Mouse (Mus musculus) kidney, embryonic 16.5 days (tissue): ENCODE results near the gene Harbi1. TPM values are rescaled to one million over a fixed set of nuclear protein-coding genes. Genes with fewer than 3 reads are reported as not detected.
A peak's percentile ranks its signal among the peaks of the same experiment; 100 is the strongest.
"Not testable (repeated sequence)": the region's sequence is repeated elsewhere in the genome, so short reads cannot be mapped to it uniquely, and the experiment has no call there.

ENCODE experiments used
- ATAC-seq: fragments of 200-750 bp; cut with Nextera tagmentation; 2 replicates; pipeline ENCODE4 v1.8.0; 2017; ENCODE audit warnings: moderate TSS enrichment; ENCODE audit not compliant: low FRiP score, low TSS enrichment
- H3K27ac ChIP-seq: fragments of 300-500 bp; sonication (generic); 2 replicates; pipeline ENCODE4 v1.5.1; 2014; ENCODE audit warnings: low read length
- H3K27me3 ChIP-seq: fragments of 300-500 bp; sonication (generic); 2 replicates; pipeline ENCODE4 v1.6.1; 2014; ENCODE audit warnings: low read length, control low read depth, mixed read lengths; ENCODE audit not compliant: insufficient read depth
- H3K36me3 ChIP-seq: fragments of 300-500 bp; sonication (generic); 2 replicates; pipeline ENCODE4 v1.6.1; 2014; ENCODE audit warnings: low read length, control low read depth, mixed read lengths; ENCODE audit not compliant: insufficient read depth
- H3K4me1 ChIP-seq: fragments of 300-500 bp; sonication (generic); 2 replicates; pipeline ENCODE4 v1.6.1; 2014; ENCODE audit warnings: low read length, control low read depth, mixed read lengths; ENCODE audit not compliant: insufficient read depth
- H3K4me2 ChIP-seq: fragments of 300-500 bp; sonication (generic); replicated peaks from 2 replicates; pipeline ENCODE4 v1.6.1; 2014; ENCODE audit warnings: low read depth, low read length
- H3K4me3 ChIP-seq: fragments of 300-500 bp; sonication (generic); 2 replicates; pipeline ENCODE4 v1.5.1; 2014; ENCODE audit warnings: mild to moderate bottlenecking, low read length
- H3K9ac ChIP-seq: fragments of 300-500 bp; sonication (generic); replicated peaks from 2 replicates; pipeline ENCODE4 v1.6.1; 2014; ENCODE audit warnings: low read length
- H3K9me3 ChIP-seq: fragments of 300-500 bp; sonication (generic); 2 replicates; pipeline ENCODE4 v1.6.1; 2016; ENCODE audit warnings: low read length, control low read depth
- WGBS: fragments of 180-500 bp; shearing (Covaris S2); extraction: QIAGEN DNeasy Blood & Tissue Kit; methylation state at CpG from one replicate; pipeline ENCODE4 v1.1.7; 2014; 5-methylcytosine and 5-hydroxymethylcytosine counted together
- polyA plus RNA-seq: library from polyadenylated mRNA; unstranded; fragments of >200 nt; fragmentation: Nextera tagmentation; extraction: Ambion mirVana; gene quantifications from 2 replicates; pipeline ENCODE4 v1.2.1, GENCODE M21; 2015

Harbi1 gene
- polyA plus RNA-seq, 1 experiment from 2014 or later, result 20.6 TPM

- 94% methylated on average over 6 of the region's 6 CpGs for whole genome bisulfite sequencing
Measured at GRCm38 (mm10) chr2:91708361-91708760, 2.3 kb upstream of the Harbi1 start.

GRCm38 (mm10) chr2:91711256-91711925 lies 739 bp downstream of the Harbi1 start:
- Histone ChIP-seq H3K36me3 (no peaks in the 10 kb centered on the region), H3K27ac (peak overlapping the region; percentile 85), H3K9ac (peak overlapping the region; percentile 85), H3K27me3 (no peaks in the 10 kb centered on the region), H3K9me3 (no peaks in the 10 kb centered on the region), H3K4me1 (peaks cover 13% of the 10 kb centered on the region), H3K4me3 (peak overlapping the region; percentile 99), H3K4me2 (peak overlapping the region; percentile 66)
- 0 out of 2 replicates have a peak, but pooled peaks have one; percentile 4 for ATAC-seq
- WGBS, result under 1% methylated on average over 8 of the region's 8 CpGs

More at GRCm38 (mm10) chr2:91708361-91708760, 2.3 kb upstream of the Harbi1 start:
- Histone ChIP-seq H3K4me2 (no peak overlapping the region), H3K27me3 (no peaks in the 10 kb centered on the region), H3K4me3 (no peak overlapping the region), H3K9me3 (no peaks in the 10 kb centered on the region), H3K9ac (no peak overlapping the region), H3K36me3 (no peaks in the 10 kb centered on the region), H3K4me1 (peaks cover 13% of the 10 kb centered on the region), H3K27ac (no peak overlapping the region)
- ATAC-seq, result no peak

- no peak overlapping the region for H3K27ac ChIP-seq
- peaks cover 7% of the 10 kb centered on the region; the same call in 1 of the 2 replicates for H3K4me1 ChIP-seq
- H3K4me3 ChIP-seq, result no peak overlapping the region
- 89% methylated on average over 1 of the region's 1 CpGs for WGBS
- no peak overlapping the region for H3K4me2 ChIP-seq
- H3K36me3 ChIP-seq, result peaks cover 4% of the 10 kb centered on the region; the same call in 1 of the 2 replicates
- no peaks in the 10 kb centered on the region for H3K9me3 ChIP-seq
- H3K27me3 ChIP-seq, result no peaks in the 10 kb centered on the region
- ATAC-seq, result no peak
- no peak overlapping the region for H3K9ac ChIP-seq
Measured at GRCm38 (mm10) chr2:91714921-91715320, 4.3 kb downstream of the Harbi1 start.

- no peak overlapping the region for H3K27ac ChIP-seq
- no peak overlapping the region for H3K4me3 ChIP-seq
- no peak overlapping the region for H3K9ac ChIP-seq
- no peaks in the 10 kb centered on the region for H3K4me1 ChIP-seq
- no peak overlapping the region for H3K4me2 ChIP-seq
- H3K27me3 ChIP-seq, result no peaks in the 10 kb centered on the region
- WGBS, result 84% methylated on average over 6 of the region's 6 CpGs
- ATAC-seq, result no peak
- peaks cover 9% of the 10 kb centered on the region for H3K36me3 ChIP-seq
- no peaks in the 10 kb centered on the region for H3K9me3 ChIP-seq
Measured at GRCm38 (mm10) chr2:91718276-91718675, 7.6 kb downstream of the Harbi1 start.

GRCm38 (mm10) chr2:91723382-91723781 lies 12.7 kb downstream of the Harbi1 start:
- no peak for ATAC-seq
- peaks cover 9% of the 10 kb centered on the region for H3K36me3 ChIP-seq
- peaks cover 3% of the 10 kb centered on the region; the same call in 1 of the 2 replicates for H3K27me3 ChIP-seq
- H3K9me3 ChIP-seq, result no peaks in the 10 kb centered on the region
- H3K4me1 ChIP-seq, result no peaks in the 10 kb centered on the region
- WGBS, result 80% methylated on average over 4 of the region's 4 CpGs
- no peak overlapping the region for H3K4me2 ChIP-seq
- H3K27ac ChIP-seq, result no peak overlapping the region
- no peak overlapping the region for H3K9ac ChIP-seq
- no peak overlapping the region for H3K4me3 ChIP-seq

- H3K27me3 ChIP-seq, result peaks cover 3% of the 10 kb centered on the region; the same call in 1 of the 2 replicates
- ATAC-seq, result no peak
Measured at GRCm38 (mm10) chr2:91723951-91724350, 13.3 kb downstream of the Harbi1 start.

GRCm38 (mm10) chr2:91724716-91725115 lies 14.1 kb downstream of the Harbi1 start:
- H3K9me3 ChIP-seq, result no peaks in the 10 kb centered on the region
- no peak for ATAC-seq
- H3K4me2 ChIP-seq, result no peak overlapping the region
- H3K36me3 ChIP-seq, result peaks cover 5% of the 10 kb centered on the region
- no peak overlapping the region for H3K4me3 ChIP-seq
- H3K27me3 ChIP-seq, result peaks cover 3% of the 10 kb centered on the region; the same call in 1 of the 2 replicates
- no peak overlapping the region for H3K9ac ChIP-seq
- WGBS, result 72% methylated on average over 2 of the region's 2 CpGs
- no peaks in the 10 kb centered on the region for H3K4me1 ChIP-seq
- no peak overlapping the region for H3K27ac ChIP-seq

More at GRCm38 (mm10) chr2:91723951-91724350, 13.3 kb downstream of the Harbi1 start:
- H3K4me3 ChIP-seq, result no peak overlapping the region
- no peak overlapping the region for H3K27ac ChIP-seq
- no peaks in the 10 kb centered on the region for H3K9me3 ChIP-seq
- H3K9ac ChIP-seq, result no peak overlapping the region
- no peak overlapping the region for H3K4me2 ChIP-seq
- H3K36me3 ChIP-seq, result peaks cover 7% of the 10 kb centered on the region
- H3K4me1 ChIP-seq, result no peaks in the 10 kb centered on the region

- H3K27me3 ChIP-seq, H3K4me2 ChIP-seq, H3K36me3 ChIP-seq, H3K9me3 ChIP-seq, H3K4me3 ChIP-seq, H3K27ac ChIP-seq, H3K9ac ChIP-seq, H3K4me1 ChIP-seq, ATAC-seq: not testable (repeated sequence)
- 50% methylated on average over 4 of the region's 4 CpGs for WGBS
Measured at GRCm38 (mm10) chr2:91725476-91725875, 14.8 kb downstream of the Harbi1 start.

GRCm38 (mm10) chr2:91727011-91727410 lies 16.4 kb downstream of the Harbi1 start:
- no peaks in the 10 kb centered on the region for H3K4me1 ChIP-seq
- no peak overlapping the region for H3K4me2 ChIP-seq
- H3K4me3 ChIP-seq, result no peak overlapping the region
- no peak overlapping the region for H3K27ac ChIP-seq
- H3K27me3 ChIP-seq, result peaks cover 3% of the 10 kb centered on the region; the same call in 1 of the 2 replicates
- no peak for ATAC-seq
- H3K9me3 ChIP-seq, result no peaks in the 10 kb centered on the region
- 89% methylated on average over 3 of the region's 3 CpGs for WGBS
- no peaks in the 10 kb centered on the region for H3K36me3 ChIP-seq
- H3K9ac ChIP-seq, result no peak overlapping the region

- H3K4me1 ChIP-seq, result no peaks in the 10 kb centered on the region
- peak overlapping the region; percentile 45 for H3K4me2 ChIP-seq
- WGBS, result 13% methylated on average over 4 of the region's 4 CpGs
- H3K36me3 ChIP-seq, result 0 out of 2 replicates have a peak, but pooled peaks cover 6% of the 10 kb centered on the region
- no peak overlapping the region for H3K9ac ChIP-seq
- no peaks in the 10 kb centered on the region for H3K9me3 ChIP-seq
- H3K27ac ChIP-seq, result no peak overlapping the region
- H3K27me3 ChIP-seq, result peaks cover 3% of the 10 kb centered on the region; the same call in 1 of the 2 replicates
- H3K4me3 ChIP-seq, result peak overlapping the region; percentile 83
- ATAC-seq, result 0 out of 2 replicates have a peak, but pooled peaks have one; percentile 29
Measured at GRCm38 (mm10) chr2:91729571-91729970, 18.9 kb downstream of the Harbi1 start.
